Mouse (Mus musculus) kidney, adult 18-20 months (tissue): ENCODE data around the gene Stk24.

Experiments
- DNase-seq: peaks from one replicate; pipeline ENCODE4 v3.0.0; 2021

The Stk24 gene

GRCm38 (mm10) chr14:121259332-121259731 lies 120.5 kb downstream of the Stk24 start:
- no peak for DNase-seq

- no peak for DNase-seq
These were observed 122.9 kb downstream of the Stk24 start for GRCm38 (mm10) chr14:121256896-121257295.

GRCm38 (mm10) chr14:121255469-121255868 lies 124.3 kb downstream of the Stk24 start:
- DNase-seq, result no peak

GRCm38 (mm10) chr14:121254869-121255268 lies 124.9 kb downstream of the Stk24 start:
- no peak for DNase-seq

- DNase-seq, result no peak
These were observed 127.3 kb downstream of the Stk24 start for GRCm38 (mm10) chr14:121252542-121252941.

GRCm38 (mm10) chr14:121251708-121252107 lies 128.1 kb downstream of the Stk24 start:
- DNase-seq, result no peak

- no peak for DNase-seq
These were observed 128.7 kb downstream of the Stk24 start for GRCm38 (mm10) chr14:121251099-121251498.

- no peak for DNase-seq
These were observed 131.5 kb downstream of the Stk24 start for GRCm38 (mm10) chr14:121248346-121248745.

- no peak for DNase-seq
These were observed 132.5 kb downstream of the Stk24 start for GRCm38 (mm10) chr14:121247287-121247686.

- no peak for DNase-seq
These were observed 133.6 kb downstream of the Stk24 start for GRCm38 (mm10) chr14:121246048-121246731.

GRCm38 (mm10) chr14:121244104-121244503 lies 135.7 kb downstream of the Stk24 start:
- no peak for DNase-seq

GRCm38 (mm10) chr14:121239386-121239785 lies 140.4 kb downstream of the Stk24 start:
- no peak for DNase-seq

GRCm38 (mm10) chr14:121238727-121239126 lies 141.1 kb downstream of the Stk24 start:
- no peak for DNase-seq

GRCm38 (mm10) chr14:121236736-121237135 lies 143.1 kb downstream of the Stk24 start:
- no peak for DNase-seq
